Mouse (Mus musculus): ENCODE measurements at regions not wholly inside any gene's neighbourhood (a gene's known extent, or its start where the extent isn't known, plus 50 kb on each side); places are given as distances from the start of the nearest gene placed in this dataset.

GRCm38 (mm10) chr1:98306363-98306762 is 114.6 kb upstream of the Slco6d1 start:
- no peak for TF ChIP-seq CTCF (IDR thresholded peaks at IDR 0.05; ENCODE audit: low read depth)
- no peak for TF ChIP-seq EP300 (IDR thresholded peaks at IDR 0.05; ENCODE audit: low read depth)
